Mouse (Mus musculus): Measurements from ENCODE around the gene Mybpc3.
"Not testable (repeated sequence)": the region's sequence is repeated elsewhere in the genome, so short reads cannot be mapped to it uniquely, and the experiment has no call there.

Mybpc3 gene

DNA sequence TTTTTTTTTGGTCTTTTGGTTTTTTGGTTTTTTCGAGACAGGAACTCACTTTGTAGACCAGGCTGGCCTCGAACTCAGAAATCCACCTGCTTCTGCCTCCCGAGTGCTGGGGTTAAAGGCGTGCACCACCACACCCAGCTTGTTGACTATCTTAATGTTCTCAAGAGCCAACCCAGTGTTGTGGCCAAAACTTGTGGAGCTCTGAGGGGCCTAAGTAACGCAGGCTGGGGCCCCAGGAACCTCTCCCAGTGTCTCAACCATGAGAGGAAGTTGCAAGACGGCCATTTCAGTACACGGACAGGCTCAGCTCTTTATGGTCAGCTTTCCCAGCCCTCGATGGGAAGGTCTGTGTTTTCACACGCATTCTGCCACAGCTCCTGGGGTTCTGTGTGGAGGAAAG is 29.0 kb upstream of the Mybpc3 start:
- peak; percentile 4 for DNase-seq

DNA sequence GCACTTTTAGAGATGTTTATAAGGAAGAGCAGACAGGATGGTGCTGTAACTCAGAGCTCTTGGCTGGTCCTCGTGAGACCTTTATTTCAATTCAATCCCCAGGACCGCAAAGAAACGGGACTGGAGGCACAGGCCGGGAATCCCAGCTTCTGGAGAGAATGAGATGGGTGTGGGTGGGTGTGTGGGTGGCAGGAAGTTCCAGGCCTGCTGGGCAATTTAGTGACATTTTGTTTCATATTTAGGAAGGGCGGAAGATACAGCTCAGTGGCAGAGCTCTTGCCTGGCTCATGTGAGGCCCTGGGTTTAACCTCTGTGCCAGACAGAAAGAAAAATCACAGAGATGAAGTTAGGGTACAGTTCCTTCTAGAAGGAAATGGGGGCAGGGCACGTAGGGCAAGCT is 27.7 kb upstream of the Mybpc3 start:
- peak; percentile 4 for DNase-seq

DNA sequence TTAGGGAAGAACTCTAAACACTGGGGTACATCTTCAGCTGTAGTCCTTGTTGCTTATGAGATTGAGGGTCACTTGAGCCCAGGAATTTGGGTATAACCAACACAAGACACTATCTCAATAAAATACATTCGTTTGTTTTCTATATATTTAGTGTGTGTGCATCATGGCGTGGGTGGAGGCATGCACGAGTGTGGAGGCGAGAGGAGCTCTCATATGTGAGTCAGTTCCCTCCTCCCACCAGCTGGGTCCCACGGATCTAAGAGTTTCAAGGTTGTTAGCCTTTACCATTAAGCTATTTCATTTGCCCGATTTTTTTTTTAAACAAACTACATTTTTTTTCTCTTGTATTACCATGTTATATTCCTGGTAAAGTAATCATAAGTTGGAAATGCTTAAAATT is 27.1 kb upstream of the Mybpc3 start:
- no peak for DNase-seq

DNA sequence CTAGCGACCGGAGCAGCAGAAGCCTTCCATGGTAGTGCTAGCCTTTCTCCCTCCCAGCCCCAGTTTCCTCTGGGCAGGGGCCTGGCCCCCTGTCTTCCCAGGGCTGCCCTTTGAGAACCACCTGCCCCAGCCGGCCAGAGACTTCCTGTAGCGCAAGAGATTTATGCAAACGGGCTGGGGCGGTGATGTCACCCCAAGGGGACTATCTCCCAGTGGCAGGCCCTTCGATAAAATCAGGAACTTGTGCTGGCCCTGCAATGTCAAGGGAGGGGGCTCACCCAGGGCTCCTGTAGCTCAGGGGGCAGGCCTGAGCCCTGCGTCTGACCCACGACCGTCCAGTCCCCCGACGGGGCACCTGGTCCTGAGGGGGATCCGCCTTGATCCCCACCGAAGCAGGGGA is 21.4 kb upstream of the Mybpc3 start:
- DNase-seq: peak; percentile 24

DNA sequence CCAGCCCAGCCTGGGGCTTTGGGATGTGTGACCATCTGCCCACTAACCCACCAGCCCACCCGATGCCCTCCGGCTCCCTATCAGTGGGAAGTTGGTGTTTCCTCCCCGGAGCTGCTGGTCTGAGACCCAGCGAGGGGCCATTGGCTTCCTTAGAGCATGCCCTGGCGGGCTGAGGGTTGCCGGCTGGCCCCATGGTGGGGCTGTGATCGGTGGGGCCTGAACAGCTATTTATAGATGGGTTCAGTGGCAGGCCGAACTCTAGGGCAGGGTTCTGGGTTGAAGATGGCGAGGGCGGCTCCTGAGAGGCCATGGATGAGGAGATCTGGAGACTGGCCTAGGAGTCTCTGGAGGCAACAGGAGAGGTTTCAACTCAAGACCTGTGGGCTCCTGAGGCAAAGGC is 20.9 kb upstream of the Mybpc3 start:
- DNase-seq: no peak

DNA sequence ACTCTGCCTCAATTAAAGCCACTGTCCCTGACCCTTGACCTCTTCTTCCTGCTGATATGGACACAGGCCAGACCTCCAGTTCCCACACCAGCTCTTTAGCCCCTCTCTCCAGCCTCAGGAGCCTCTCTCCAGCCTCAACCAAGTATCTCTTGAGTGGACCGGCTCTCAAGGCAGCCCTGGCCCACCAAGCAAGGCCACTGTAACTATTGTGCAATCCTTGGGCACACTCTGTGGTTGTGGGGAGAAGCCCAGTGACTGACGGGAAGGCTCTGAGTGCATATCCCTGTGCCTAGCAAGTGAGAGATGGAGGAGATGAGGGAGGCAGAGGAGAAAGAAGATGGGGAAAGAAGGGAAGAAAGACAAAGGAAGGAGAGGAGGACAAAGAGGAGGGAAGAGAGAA is 19.8 kb upstream of the Mybpc3 start:
- no peak for DNase-seq

DNA sequence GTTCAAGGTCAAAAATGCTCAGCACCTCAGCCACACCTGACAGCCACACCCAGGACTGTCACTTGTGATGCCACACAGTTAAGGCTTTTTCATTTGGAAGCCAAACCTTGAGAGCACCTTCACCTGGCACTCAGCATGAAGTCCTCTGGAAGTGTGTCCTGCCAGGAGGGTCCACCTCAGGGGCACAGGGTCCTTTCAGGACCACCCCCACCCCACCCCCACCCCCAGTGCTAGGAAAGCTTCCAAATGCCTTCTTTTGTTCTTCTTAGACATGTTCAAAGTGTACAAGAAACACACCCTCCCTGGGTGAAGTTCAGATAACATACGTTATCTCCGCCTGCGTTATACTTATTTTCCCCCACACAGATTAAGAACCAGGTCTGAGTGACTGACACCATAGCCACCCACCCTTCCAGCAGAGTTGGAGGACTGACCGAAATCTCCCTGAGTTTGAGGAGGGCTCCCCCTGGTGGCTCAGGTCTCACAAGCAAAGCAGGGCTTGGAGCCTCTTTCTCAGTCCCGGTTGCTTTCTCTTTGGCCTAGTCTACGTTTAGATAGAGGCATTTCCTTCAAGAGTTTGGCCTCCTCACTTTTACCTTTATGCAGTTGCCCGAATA is 16.7 kb upstream of the Mybpc3 start:
- peak; percentile 96 for DNase-seq

DNA sequence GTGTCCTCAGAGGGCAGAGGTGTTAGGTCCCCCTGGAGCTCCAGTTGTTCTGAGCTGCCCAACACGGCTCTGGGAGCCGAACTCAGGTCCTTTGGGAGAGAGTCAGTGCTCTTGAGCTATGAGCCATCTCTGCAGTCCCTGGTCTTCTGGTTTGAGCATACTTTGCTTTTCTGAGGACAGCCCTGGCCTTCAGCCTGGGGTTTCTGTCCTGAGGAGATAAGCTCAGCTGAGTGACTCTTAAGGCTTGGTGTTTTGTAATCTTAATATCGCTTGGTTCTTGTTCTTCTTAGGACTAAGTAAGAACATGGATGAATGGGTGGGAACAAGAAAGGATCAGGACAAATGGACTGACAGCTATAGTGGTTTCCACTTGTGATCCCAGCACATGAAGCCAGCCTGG is 9.8 kb upstream of the Mybpc3 start:
- no peak for DNase-seq

DNA sequence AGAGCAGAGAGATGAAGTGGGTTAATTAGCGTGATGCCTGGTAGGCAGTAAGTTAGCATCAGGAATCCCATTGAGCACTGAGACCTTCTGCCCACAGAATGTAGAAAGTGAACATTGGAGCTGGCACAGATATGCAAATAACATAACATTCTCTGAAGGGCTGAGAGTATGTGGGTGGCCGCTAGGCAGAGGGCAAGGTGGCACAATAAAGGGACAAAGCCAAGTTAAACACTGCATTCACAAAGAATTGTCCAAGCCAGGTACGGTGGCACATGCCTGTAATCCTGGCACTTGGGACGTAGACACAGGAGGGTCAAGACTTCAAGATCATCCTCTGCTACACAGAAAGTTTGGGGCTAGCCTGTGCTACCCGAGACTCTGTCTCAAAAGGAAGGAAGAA is 8.7 kb upstream of the Mybpc3 start:
- DNase-seq: no peak

DNA sequence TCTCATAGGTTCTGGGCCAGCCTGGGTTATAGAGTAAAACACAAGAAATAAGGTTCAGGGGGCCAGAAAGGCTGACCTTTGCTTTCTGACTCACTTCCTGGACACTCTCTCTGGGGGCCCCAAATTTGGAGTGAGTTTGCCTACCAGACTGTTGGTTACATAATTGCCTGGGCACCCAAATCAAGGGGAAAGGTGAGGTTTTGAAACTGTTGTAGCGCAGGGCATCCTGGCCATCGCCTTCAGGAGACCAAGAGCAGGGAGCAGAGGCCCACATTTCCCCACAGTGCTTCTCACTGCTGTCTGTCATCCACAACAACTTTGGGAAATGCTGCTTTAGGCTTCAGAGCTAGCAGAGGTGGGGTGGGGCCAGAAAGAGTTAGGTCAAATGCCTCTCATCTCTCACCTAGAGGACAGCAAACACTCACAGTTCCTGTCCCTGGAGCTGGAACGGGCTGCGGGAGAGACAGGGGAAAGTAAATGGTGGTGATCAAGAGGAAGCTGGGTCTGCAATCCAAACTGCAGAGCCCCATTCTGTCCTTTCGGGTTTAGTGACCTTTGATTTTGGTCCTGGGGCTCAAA is 8.0 kb upstream of the Mybpc3 start:
- no peak for DNase-seq

DNA sequence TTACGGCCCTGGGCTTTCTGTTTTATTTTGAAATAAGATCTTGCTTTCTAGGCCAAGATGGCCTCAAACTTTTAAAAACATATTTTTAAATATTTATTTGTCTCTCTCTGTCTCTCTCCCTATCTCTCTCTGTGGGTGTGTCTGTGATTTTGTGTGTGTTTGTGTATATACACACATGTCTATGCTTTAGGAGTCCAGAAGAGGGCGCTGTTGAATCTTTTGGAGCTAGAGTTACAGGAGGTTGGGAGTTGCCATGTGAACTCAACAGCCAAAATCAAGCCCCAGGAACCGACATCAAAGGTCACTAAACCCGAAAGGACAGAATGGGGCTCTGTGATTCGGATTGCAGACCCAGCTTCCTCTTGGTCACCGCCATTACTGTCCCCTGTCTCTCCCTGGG is 7.5 kb upstream of the Mybpc3 start:
- no peak for DNase-seq

DNA sequence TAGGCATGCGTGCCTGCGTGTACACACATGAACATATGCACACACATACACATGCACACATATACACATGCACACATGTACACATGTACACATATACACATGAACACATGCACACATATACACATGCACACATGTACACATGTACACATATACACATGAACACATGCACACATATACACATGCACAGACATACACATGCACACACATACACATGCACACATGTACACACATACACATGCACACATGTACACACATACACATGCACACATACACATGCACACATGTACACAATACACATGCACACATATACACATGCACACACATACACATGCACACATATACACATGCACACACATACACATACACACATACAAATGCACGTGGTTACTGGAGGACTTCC is 6.1 kb upstream of the Mybpc3 start:
- not testable (repeated sequence) for DNase-seq

DNA sequence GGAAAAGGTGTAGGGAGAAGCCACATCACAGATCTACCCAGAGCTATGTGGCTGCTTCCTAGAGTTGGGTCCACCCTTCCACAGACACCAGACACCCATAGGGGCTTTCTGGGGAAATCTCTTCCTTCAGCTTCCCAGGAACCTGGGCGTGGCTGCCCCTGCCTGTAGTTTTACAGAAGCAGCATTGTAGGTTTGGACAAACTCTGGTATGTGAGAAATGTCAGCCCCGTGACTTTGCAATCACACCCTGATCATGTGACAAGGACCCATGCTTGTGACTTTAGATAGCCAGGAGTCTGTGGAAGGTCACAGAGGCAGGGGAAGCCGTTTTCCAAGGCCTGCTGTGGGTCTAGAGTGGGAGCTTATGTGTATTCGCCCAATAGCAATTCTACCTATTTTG is 5.5 kb upstream of the Mybpc3 start:
- peak; percentile 39 for DNase-seq

DNA sequence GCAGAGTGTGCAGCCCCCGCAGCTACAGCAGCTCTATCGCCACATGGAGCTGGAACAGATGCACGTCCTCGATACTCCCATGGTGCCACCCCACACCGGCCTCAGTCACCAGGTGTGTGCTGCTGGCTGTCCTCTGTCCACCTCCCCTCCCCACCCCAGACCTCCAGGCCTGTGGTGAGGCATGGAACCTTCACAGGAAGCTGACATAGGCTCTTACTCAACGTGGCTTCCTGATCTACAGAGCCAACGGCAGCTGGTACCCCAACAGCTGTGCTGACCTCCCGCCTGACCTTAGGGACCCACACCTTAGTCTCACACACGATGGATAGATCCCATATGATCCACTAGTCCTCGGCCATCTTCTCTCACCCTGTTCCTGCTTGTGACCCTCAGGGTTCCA is 4.6 kb upstream of the Mybpc3 start:
- DNase-seq: no peak

DNA sequence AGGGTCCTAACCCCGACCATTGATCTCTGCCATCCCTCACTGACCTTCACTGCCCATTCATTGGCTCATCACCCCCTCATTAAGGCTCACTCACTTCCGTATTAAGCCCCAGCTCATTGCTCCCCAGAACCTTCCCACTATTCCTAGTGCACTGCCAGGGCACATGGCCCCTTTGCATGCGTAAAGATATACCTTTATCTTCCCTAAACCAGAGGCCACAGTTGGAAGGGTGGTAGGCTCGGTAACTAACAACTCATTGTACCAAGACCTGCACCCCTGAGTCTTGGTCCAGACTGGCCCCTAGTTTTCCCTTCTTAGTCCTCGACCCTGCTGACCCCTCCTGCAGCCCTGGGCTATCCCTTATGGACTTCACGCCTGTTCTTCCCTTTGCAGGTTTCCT is 4.1 kb upstream of the Mybpc3 start:
- DNase-seq: no peak

DNA sequence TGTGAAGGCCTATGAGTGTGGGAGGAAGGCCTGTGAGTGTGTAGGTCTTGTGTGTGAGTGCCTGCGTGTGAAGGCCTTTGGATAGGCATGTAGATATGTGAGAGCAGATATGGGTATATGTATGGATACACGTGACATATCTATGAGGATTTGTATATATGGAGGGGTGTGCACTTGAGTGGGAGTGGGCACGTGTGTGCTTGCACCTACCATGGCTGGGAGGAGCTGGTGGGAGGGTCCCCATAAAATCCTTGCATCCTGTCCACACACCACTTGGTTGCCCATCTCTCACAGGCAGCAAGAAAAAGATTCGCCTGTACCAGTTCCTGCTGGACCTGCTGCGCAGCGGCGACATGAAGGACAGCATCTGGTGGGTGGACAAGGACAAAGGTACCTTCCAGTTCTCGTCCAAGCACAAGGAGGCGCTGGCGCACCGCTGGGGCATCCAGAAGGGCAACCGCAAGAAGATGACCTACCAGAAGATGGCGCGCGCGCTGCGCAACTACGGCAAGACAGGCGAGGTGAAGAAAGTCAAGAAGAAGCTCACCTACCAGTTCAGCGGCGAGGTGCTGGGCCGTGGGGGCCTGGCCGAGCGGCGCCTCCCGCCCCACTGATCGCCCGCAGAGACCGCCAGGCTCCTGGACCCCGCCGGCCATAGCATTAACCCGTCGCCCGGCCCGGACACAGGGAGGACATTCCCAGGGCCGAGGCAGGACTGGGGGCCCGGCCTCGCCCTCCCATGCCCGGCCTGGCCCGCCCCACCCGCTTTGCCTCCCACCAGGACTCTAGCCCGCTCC is 3.0 kb upstream of the Mybpc3 start:
- DNase-seq: peak; percentile 99

DNA sequence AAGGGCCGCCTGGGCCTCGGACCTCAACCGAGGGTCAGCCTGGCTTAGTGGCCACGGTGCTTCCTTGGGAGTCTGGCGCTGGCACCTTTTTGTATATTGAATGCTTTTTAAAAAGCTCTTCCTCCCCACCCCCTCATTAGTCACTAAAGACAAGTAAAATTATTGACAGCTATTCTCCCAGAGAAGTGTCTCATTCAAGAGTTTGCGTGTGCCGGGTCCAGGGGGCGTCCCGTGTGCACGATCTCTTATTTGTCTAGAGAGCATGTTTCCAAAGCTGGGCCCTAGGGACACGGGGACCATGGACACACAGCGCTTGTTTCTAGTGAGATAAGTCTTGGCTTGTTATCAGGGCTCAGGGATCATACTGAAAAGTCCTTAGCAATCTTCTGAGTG is 2.4 kb upstream of the Mybpc3 start:
- no peak for DNase-seq

DNA sequence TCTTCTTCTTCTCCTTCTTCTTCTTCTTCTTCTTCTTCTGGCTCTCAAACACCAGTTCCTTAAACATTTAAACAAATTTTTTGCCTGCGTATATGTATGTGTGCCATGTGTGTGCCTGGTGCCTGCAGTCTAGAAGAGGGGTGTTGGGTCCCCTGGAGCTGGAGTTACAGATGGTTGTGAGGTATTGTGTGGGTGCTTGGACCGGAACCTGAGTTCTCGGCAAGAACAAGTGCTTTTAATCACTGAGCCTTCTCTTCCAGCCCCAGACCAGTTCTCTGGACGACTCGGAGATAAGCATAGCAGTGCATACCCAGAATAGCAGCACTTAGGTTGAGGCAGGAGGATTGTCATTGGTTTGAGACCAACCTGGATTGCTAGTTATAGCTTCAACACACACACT is 1.1 kb upstream of the Mybpc3 start:
- no peak for DNase-seq

DNA sequence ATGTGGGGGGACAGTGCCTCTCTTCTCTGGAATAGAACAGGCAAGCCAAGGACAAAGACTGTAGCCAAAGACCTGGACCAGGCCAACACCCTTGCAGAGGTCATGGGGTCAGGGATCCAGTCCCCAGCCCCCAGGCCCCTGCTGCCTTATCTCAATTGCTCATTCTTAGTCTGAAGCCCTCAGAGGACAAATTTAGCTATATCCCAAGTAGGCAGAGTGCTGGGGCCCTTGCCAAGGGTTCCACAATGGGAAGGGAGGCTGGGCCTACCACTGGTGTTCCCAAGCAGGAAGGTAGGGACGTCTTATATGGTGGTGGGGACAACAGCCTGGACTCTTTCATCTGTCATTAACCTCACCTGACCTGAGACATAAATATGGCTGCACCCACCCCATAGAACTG is 703 bp downstream of the Mybpc3 start:
- DNase-seq: no peak

DNA sequence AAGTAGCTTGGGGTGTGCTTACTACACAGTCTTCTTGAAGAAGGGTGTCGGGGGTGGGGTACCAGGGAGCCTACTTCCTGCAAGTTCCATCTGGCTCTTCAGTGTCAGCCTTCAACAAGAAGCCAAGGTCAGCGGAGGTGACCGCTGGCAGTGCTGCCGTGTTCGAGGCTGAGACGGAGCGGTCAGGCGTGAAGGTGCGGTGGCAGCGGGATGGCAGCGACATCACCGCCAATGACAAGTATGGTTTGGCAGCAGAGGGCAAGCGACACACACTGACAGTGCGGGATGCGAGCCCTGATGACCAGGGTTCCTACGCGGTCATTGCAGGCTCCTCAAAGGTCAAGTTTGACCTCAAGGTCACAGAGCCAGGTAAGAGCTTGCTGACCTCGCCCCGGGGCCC is 1.1 kb downstream of the Mybpc3 start:
- DNase-seq: no peak

DNA sequence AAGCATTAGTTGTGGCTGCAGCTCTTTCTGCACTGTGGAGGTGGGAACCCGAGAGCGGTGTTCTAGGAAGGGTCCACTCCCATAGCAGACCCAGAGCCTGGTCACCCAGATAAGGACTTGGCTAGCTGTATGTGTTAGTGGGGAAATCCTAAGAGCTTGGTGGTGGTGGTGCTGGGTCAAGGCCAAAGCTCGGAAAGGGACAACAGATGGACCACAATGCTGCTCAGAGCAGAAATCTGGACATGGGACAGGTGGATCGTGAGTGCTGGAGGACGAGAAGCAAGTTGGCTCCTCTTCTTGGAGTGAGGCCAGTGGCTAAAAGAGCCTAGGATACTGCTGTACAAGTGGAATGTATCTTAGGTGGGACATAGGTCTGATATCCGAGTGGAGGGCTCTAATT is 1.6 kb downstream of the Mybpc3 start:
- no peak for DNase-seq

DNA sequence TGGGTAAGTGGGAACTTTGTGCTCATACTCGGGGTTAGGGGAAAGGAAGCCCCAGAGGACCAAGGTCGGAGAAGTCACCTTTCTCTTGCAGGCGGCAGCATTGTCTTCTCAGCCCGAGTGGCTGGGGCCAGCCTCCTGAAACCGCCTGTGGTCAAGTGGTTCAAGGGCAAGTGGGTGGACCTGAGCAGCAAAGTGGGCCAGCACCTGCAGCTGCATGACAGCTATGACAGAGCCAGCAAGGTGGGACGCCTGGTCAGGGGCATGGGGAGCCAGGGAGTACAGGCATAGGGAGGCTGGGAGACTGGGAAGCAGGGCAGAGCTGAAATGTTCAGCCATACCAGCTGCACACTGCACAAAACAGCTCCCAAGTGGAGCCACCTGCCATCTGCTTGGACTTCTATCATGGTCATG is 2.3 kb downstream of the Mybpc3 start:
- no peak for DNase-seq

DNA sequence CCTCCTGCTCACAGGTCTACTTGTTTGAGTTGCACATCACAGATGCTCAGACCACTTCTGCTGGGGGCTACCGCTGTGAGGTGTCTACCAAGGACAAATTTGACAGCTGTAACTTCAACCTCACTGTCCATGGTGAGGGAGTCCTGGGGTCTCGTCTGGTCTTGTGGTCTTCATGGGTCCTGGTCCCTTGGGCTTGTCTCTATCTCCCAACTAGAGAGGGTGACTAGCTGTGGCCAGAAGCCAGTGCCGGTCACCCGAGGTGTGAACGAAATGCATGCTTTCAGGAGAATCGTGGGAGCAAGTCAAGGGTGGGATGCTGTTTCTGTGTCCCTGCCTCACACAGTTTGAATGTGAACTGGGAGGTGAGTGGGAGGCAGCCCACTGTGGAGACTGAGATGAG is 3.1 kb downstream of the Mybpc3 start:
- no peak for DNase-seq

DNA sequence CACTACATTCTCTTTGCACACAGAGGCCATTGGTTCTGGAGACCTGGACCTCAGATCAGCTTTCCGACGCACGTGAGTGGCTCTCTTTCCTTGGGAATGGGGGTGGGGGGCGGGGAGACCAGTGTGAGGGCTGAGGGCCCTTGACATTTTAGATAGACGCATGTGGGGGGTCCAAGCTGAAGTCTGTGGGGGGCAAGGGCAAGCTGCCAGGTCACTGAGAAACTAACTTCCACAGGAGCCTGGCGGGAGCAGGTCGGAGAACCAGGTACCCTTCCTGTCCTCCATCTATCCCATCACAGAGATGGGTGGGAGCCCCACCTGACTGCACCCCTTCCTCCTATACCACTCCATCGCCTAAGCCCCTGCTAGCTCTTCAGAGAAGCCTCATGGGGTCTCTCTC is 3.6 kb downstream of the Mybpc3 start:
- DNase-seq: no peak

DNA sequence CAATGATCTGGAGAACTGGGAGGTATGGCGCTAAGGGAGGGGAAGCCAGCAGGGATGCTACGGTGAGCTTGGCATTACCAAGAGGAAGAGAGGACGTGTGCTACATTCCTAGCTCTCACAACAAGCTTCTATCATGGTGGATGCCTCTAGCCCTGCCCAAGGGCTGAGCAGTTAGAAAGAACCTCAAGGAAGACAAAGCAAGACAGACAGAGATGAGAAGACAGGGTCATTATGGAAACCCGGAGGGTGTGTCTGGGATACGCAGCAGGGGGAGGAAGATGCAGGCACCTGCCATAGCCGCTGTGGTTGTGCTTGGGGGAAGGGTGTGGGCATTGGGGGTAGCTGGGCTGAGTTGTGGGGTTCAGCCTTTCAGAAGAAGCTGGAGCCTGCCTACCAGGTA is 5.6 kb downstream of the Mybpc3 start:
- DNase-seq: no peak

Data from kidney, postnatal 10 days (tissue).